Mouse (Mus musculus): Measurements from ENCODE around the gene Actl10. TPM values are rescaled to one million over a fixed set of nuclear protein-coding genes. Genes with fewer than 3 reads are reported as not detected.

The Actl10 gene
- not detected for total RNA-seq (2021)

DNA sequence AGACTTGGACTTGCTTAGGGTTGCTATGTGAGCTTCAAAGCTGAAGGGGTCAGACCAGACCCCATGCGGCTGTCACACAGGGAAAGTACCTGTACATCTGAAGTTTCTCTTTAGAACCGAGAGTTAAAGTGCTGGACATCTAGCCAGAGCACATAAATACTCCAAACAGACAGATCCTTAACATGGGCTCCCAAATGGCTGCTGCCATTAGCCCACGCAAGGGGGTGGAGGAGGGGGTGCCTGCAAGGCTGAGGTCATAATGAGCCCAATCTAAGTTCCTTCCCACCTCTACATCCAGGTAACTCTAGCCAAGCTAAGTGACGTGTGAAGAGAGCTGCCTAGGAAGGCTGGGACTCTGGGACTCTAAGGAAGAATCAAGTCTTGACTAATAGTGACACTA lies at the start of gene Actl10:
Actl10 (plus strand) TSS at position 301 of the 400 bp plus-strand sequence.
- DNase-seq (ENCODE audit: low spot score), result no peak
- intact Hi-C loops (cut with DNase I), result loop anchor here (5.0 kb wide), 2 partner anchors 36 to 61 kb away; partner anchors contain the start of genes 4930519P11Rik and Zfp341

DNA sequence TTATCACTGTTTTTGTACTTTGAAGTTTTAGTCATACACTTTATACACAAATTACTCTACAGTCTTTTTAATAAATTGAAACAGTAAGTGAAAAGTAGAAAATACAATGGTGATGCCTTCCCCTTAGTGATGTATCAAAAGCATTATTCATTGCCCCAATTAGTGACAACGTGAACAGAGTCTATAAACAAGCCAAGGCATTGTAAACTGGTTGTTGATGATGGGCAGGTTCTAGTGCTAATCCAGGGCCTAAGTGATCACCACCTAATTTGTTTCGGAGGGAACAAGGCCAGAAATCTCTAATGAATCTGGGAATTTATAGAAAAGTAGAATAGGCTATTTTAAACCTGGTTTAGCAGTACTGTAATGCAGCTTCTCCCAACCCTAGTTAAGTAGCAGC lies 44.5 kb upstream of the Actl10 start:
- intact Hi-C loops (cut with DNase I), result no loop called here
- DNase-seq (ENCODE audit: low spot score), result no peak

DNA sequence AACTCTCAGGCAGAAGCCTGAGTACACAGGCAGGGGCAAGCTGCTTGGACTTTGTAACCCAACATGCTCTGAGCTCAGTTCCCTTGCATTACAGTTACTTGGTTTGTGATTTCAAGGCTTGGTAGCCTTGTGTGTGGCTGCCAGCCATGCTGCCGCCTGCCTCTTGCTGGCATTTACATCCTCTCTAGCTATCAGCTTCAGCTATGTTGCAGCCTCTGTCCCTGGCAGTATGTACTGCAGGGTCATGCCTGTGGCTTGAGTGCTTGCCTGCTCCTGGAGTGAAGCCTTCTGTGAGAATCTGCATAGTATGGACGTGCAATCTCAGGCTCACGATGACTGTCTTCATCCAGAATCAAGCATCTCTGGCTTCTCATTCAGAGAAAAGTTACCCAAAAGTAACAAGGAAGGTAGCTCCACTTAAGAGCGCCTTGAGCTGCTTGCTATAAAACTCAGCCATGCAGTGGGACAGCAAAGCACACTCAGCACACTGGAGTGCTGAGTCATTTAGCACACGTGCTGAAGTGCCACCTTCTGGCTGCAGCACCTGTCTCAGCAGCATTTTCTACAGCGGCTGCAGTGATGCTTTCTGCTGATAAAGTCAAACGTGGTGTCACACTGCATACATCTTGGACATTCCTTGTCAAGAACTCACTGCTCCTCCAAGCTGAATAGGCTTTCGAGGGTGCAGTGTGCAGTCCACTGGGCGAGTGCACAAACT lies 43.9 kb upstream of the Actl10 start:
- no peak for DNase-seq (ENCODE audit: low spot score)
- intact Hi-C loops (cut with DNase I), result no loop called here

DNA sequence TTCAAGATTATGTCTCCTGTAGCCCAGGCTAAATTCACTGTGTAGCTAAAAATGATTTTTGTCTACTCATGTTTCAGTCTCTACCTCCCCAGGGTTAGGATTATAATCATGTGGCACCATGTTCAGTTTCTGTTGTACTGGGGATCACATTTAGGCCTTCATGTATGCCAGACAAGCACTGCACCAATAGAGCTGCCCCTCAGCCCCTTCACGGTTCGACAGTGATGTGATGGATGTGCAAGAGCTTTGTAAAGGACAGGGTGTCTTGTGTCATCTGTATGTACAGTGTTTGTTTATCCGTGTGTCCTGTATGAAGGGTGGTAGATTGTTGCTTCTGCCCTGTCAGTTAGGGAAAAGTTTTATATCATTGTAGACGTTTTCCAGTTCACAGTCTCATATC lies 43.1 kb upstream of the Actl10 start:
- intact Hi-C loops (cut with DNase I), result no loop called here
- no peak for DNase-seq (ENCODE audit: low spot score)

DNA sequence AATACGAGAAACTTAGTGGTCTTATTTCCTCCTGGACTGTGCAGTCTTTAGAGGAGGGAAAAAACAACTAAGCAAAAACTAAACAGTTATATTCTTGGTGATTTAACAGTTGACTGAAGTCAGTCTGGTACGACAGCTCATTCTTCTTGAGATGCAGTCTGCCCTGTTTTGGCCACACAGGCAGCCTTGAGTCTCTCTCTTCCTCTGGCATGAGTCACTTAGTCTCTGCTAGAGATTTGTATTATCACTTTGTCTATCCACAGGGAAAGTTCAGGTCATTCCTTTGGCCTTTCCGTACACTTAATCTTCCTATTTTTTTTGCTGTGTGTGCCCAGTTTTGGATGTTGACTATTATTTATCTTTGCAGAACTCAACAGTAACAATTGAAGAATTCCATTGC lies 41.4 kb upstream of the Actl10 start:
- intact Hi-C loops (cut with DNase I), result no loop called here
- no peak for DNase-seq (ENCODE audit: low spot score)

DNA sequence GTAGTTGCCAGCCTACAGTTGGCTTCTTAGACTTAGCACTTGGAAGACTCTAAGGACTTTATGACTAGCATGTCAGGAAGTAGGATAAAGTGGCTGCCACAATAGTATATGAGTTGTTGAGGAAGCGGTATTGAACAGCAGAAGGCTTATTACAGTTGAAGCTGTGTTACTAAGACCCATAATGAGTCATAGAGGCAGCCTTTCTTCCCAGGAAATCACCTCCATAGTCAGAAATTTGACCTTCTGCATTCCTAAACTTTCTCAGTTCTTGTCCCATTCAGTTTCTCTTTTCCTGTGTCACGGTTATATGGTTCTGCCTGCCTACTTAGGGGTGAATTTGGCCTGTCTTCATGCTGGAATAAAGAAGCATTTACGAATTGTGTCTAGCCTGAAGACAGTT lies 34.6 kb upstream of the Actl10 start:
- DNase-seq (ENCODE audit: low spot score), result no peak
- intact Hi-C loops (cut with DNase I), result no loop called here

DNA sequence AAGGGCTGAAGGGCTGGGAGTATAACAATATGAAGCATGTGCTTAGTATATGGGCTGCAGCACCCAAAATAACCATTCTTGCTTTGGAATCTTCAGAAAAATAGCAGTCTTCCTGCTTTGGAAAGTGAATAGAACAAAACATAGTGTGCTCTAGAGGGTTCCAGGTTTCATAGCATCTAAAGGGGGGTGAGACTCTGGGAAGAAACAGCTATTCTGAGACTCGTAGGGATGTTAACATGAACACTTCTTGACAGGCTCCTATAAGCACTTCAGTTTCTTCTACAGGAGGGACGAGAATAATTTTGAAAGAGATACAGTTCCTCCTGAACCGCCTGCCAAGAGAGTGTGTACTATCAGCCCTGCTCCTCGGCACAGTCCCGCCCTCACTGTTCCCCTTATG lies 34.2 kb upstream of the Actl10 start:
- intact Hi-C loops (cut with DNase I), result no loop called here
- no peak for DNase-seq (ENCODE audit: low spot score)

DNA sequence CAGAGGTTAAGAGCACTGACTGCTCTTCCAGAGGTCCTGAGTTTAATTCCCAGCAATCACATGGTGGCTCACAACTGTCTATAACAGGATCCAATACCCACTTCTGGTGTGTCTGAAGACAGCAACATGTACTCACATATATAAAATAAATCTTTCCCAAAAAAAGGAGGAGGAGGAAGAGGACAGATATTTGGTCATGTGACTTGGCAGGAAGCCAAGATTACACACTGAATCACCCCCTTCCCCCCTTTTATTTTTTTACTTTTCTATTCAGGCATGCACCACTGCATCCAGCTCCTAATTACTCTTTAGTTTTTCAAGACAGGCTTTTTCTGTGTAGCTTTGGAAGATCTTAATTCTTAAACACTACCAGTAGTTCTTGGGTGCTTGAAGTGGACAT lies 30.1 kb upstream of the Actl10 start:
- no peak for DNase-seq (ENCODE audit: low spot score)
- intact Hi-C loops (cut with DNase I), result no loop called here

DNA sequence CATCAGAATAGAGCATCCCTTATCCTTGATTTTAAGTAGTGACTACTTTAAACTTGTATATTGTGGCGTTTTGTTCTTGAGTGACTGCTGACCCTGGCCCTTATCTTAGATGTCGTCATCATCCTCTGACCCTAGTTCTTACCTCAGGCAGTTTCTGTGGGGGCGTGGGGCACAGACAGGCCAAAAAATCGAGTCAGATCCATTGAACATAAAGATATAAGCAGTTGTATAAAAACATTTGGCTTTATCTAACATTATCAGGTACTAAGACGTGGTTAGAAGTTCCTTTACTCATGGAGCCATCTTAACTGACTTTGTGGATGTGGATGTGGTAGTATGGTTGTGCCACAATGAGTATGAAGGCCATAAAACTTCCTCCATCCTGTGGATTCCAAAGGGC lies 29.2 kb upstream of the Actl10 start:
- intact Hi-C loops (cut with DNase I), result no loop called here

DNA sequence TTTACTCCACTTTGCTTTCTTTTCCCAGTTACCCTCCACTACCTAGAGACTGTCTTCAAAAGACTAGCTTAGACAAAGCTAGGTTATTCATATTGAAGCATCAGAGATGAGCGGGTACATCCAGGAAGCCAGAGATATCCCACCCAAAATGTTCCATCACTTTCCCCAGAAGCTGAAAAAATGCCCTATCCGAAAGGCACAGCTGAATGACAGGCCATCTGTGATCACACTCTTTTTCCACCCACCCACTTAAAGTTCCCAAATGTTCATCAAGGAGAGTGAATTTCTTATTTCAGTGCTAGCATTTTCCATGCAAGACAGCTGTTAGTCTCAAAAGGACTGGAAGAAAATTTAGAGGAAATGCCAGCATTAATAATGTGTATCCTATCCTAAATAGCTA lies 26.3 kb upstream of the Actl10 start:
- DNase-seq (ENCODE audit: low spot score), result no peak
- intact Hi-C loops (cut with DNase I), result no loop called here

More for the DNA sequence above, 29.2 kb upstream of the Actl10 start:
- no peak for DNase-seq (ENCODE audit: low spot score)

DNA sequence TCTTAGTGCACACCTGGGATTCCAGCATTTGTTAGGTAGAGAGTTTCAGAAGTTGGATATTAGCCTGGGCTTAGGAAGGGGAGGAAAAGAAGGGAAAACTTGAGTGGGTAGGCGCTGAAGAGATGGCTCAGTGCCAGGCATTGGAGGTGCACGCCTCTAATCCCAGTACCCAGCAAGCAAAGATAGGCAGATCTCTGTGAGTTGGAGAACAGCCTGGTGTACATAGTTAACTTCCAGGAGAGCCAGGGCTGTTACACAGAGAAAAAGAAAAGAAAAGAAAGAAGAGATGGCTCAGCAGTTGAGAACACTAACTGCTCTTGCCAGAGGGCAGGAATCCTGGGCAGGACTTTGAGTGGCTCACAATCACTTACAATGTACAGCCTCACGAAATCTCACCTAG lies 25.0 kb upstream of the Actl10 start:
- DNase-seq (ENCODE audit: low spot score), result no peak
- intact Hi-C loops (cut with DNase I), result no loop called here

DNA sequence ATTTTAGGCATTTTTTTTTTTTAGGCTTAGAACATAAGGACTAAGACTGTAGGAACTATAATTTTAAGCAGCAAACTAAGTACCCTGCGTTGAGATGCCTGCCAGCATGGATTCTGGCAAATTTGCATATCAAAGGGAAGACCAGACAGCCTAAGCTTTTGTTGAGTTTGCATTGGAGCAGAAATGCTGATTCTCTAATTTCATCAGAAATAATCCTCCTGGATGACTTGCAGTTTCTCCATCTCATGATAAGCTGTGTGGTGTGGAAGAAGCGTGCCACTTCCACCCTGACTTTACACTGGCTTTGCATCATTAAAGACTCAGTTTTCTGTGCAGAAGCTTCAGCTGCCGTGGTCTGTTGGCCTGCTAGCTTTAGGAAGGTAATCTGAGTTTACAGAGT lies 18.7 kb upstream of the Actl10 start:
- no peak for DNase-seq (ENCODE audit: low spot score)
- intact Hi-C loops (cut with DNase I), result no loop called here

DNA sequence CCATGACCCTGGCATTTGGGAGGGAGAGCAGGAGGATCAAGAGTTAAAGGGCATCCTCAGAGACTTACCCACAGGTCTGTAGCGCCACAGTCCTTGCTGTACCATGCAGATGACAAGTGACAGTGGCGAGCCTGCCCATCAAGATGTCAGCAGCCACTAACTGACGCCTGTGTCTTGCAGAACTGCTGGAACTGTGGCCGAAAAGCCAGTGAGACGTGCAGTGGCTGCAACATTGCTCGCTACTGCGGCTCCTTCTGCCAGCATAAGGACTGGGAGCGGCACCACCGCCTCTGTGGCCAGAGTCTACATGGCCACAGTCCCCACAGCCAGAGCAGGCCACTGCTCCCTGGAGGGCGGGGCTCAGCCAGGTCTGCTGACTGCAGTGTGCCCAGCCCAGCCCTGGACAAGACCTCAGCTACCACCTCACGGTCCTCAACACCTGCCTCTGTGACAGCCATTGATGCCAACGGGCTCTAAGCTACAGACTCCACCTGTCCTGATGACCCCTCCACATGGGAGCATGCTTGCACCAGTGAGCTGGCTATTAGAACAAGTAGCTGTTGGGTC lies 16.8 kb upstream of the Actl10 start:
- intact Hi-C loops (cut with DNase I), result no loop called here
- DNase-seq (ENCODE audit: low spot score), result no peak

DNA sequence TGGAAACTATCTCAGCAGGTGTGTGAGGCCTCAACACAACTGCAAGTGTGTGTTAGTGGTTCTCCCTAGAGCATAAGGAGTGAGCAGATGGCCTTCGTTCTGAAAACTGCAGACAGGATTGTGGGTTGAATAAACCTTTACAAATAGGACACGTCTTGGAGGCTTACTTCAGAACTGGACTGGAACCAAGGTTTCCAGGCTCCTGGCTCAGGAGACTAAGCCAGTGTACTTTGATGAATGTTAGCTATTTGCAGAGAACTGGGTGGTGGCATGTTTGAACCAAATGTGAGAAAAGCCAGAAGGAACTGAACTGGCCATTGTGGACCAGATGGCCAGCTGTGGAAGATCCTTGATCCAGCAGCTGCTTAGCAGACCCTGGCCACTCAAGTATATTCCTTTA lies 13.3 kb upstream of the Actl10 start:
- intact Hi-C loops (cut with DNase I), result no loop called here

DNA sequence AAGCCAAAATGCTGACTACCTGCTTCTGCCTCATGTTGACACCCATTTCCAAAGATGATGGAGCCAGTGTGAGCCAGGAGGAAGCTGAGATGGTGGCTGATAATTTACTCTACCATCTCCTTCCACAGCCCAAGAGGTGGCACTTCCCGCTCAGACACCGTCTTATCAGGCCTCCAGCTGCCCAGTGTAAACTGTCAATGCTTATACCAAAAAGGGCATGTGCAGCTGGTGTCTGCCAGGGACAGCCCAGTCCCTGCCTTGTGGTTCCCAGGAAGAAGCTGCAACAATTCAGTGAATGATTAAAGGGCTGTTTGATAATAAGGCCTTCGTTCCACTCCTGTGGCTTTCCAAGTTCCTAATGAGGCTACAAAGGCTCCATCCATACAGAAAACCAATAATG lies 12.9 kb upstream of the Actl10 start:
- intact Hi-C loops (cut with DNase I), result loop anchor here (1.0 kb wide), 1 partner anchor 121 kb away; no protein-coding TSS in a partner anchor
- DNase-seq (ENCODE audit: low spot score), result no peak

More for the DNA sequence above, 13.3 kb upstream of the Actl10 start:
- peak; percentile 31 for DNase-seq (ENCODE audit: low spot score)

DNA sequence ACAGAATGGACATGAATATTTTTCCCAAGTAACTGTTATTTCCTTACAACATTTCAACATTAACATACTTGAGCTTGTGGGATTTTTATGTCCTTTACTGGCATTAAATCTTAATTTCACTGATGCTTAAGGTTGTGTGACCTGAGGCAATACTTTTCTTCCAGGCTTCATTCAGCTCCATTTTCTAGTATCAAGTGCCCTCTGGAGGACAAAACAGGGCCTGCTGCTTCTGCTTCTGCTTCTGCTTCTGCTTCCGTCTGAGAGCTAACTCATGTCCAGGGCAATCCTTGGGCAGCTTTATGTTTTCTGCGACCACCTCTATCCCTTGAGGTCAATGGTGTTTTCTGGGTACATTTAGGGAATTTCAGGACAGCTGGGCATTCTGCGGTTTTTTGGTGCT lies 11.9 kb upstream of the Actl10 start:
- intact Hi-C loops (cut with DNase I), result loop anchor here (1.0 kb wide), 1 partner anchor 122 kb away; no protein-coding TSS in a partner anchor
- DNase-seq (ENCODE audit: low spot score), result no peak

DNA sequence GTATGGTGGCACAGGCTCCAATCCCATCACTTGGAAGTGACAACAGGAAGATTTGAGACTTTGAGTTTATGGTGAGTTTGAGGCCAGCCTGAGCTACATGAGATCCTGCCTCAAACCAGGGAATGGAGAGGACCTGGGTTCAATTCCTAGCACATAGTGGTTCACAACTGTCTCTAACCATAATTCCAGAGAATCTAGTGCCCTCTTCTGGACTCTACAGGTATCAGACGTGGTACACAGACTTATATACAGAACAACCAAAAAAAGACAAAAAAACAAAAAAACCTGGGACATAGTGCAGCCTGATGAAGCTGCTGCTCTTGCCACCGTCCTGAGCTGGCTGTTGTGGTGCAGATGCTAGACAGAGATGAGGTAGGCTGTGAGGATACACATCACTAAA lies 9.9 kb upstream of the Actl10 start:
- intact Hi-C loops (cut with DNase I), result no loop called here

DNA sequence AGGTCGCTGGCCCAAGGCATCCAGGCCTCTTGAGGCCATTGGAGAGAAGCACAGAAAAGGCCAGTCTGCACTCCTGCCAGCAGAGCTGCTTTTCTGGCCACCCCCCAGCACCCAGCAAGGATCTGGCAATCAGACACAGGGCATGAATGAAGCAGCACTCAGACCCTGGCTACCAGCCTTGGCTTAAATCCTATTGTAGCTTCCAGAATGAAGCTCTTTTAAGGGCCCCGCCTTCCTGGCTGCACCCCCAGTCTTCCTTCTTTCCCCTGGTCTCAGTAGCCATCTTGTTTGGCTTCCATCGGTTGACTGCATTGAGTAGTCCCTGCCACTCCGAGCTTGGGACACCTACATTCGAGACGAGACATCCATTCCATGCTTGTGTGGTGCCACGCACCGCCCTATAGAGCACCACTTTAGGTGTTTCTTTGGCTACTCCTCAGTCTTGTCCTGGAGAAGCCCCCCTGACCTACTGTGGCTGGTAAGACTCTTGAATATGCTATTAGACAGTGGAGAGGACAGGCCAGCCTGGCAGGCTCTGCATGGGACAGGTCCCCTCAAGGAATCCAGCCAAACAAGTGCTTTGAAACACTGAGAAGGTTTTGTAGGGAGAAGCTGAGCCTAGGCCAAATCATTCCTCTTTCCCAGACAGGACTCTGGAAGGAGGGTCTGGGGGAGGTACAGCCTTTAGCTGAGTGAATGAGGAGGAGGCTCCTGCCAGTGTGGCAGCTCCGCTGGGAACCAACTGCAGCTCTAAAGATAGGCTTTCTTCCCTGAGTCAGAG lies 7.8 kb upstream of the Actl10 start:
- DNase-seq (ENCODE audit: low spot score), result peak; percentile 61
- intact Hi-C loops (cut with DNase I), result no loop called here

More for the DNA sequence above, 9.9 kb upstream of the Actl10 start:
- no peak for DNase-seq (ENCODE audit: low spot score)

DNA sequence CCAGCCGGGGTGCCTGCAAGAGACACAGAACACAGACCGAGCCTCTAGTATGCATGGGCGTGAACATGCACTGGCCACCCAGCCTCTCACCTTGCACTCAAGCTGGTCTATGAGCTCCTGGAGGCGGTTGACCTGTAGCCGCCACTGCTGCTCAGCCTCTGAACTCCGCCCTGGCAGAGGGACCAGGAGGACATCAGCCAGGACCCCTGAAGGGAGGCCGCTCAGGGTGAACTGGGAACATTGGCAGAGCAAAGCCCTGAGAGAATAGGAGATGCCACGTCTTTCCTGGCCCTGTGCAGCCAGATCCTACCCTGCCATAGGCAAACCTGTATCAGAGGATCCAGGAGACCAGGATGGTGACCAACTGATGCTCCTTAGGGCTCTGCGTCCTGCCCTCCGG lies 4.9 kb upstream of the Actl10 start, which contains the start of gene 1700003F12Rik:
1700003F12Rik (plus strand) TSS at position 375 of the 400 bp plus-strand sequence.
- intact Hi-C loops (cut with DNase I), result no loop called here
- DNase-seq (ENCODE audit: low spot score), result no peak

DNA sequence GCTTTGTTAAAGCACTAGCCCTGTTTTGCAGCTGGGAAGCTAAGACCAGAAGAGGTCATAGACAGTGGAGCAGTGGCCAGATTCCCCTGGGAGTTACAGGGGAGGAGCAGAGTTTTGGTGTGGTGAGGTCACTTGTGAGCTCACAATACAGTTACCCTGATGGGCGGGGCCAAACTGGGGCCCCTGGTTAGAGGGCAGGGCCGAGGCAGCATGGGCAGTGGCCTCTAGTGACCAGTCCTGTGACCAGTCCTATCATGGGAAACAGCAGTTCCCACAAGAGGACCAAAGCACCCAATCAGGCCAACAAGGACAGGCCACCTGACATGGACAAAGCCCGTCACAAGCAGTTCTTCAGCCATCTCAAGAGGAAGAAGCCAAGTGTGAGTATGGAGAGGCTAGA lies 2.9 kb upstream of the Actl10 start:
- peak; percentile 26 for DNase-seq (ENCODE audit: low spot score)

More for the DNA sequence above, 2.9 kb upstream of the Actl10 start:
- intact Hi-C loops (cut with DNase I), result no loop called here

Data from heart, postnatal 25 days (tissue).